7 mouse cellular contexts compared by ENCODE assay signal in genomic region chr6:11593583-11594271, GRCm38 (mm10).
A peak's percentile ranks its signal among the peaks of the same experiment; 100 is the strongest.
DNase-seq lines count a peak whose midpoint lies in the region; ATAC-seq lines count a peak whose summit lies in the region.

No protein-coding gene starts in this region.

- DNase-seq in kidney, postnatal 14 days = peak; percentile 9
- DNase-seq in kidney, postnatal 25 days = no peak
- DNase-seq in adrenal gland, postnatal 14 days = peak; percentile 48
- peak; percentile 11 for DNase-seq in cerebellum, adult 8-10 months
- peak; percentile 47 for DNase-seq in limb, embryonic 11.5 days (ENCODE audit: low spot score)
- DNase-seq in T-cell, adult 2 months (ENCODE audit: low spot score) = no peak
- no peak for DNase-seq in ovary, adult 18-20 months (ENCODE audit: low spot score)

- no peak overlapping the region for H3K9ac ChIP-seq in limb, embryonic 11.5 days (ENCODE audit: low read length)

- H3K4me2 ChIP-seq in limb, embryonic 11.5 days (ENCODE audit: low read depth, severe bottlenecking) = 0 out of 2 replicates have a peak overlapping the region, but pooled peaks have one; percentile 7

- no peaks in the 10 kb centered on the region for H3K36me3 ChIP-seq in limb, embryonic 11.5 days (ENCODE audit: control insufficient read depth, insufficient read depth, low read length)

- H3K4me3 ChIP-seq in limb, embryonic 11.5 days (ENCODE audit: low read depth, low read length) = no peak overlapping the region

- H3K9me3 ChIP-seq in limb, embryonic 11.5 days (ENCODE audit: control insufficient read depth, low read length) = no peaks in the 10 kb centered on the region

- H3K27ac ChIP-seq in limb, embryonic 11.5 days (replicated peaks; ENCODE audit: low read depth, low read length) = 0 out of 2 replicates have a peak overlapping the region, but pooled peaks have one; percentile 21

- 0 out of 2 replicates have a peak, but pooled peaks cover 3% of the 10 kb centered on the region for H3K4me1 ChIP-seq in limb, embryonic 11.5 days (ENCODE audit: control insufficient read depth, insufficient read depth, low read length)

- ATAC-seq in limb, embryonic 11.5 days (ENCODE audit: insufficient number of reproducible peaks, low FRiP score, low TSS enrichment, low read depth) = peak; percentile 85

- WGBS in limb, embryonic 11.5 days = 31% methylated on average over 14 of the region's 14 CpGs

- H3K27me3 ChIP-seq in limb, embryonic 11.5 days (ENCODE audit: control insufficient read depth, insufficient read depth, low read length) = no peaks in the 10 kb centered on the region

Comparison
In these comparisons a context has a peak if more than half of its experiments do, and no peak if none do; other contexts are left out.
1. DNase-seq: peak in kidney, postnatal 14 days (single experiment), adrenal gland, postnatal 14 days (single experiment), cerebellum, adult 8-10 months (single experiment) and limb, embryonic 11.5 days (single experiment); none in kidney, postnatal 25 days (0 of 2), T-cell, adult 2 months (single experiment) and ovary, adult 18-20 months (single experiment).